Mouse (Mus musculus): Measurements from ENCODE around the gene Runx1.
A peak's percentile ranks its signal among the peaks of the same experiment; 100 is the strongest.

The Runx1 gene

DNA sequence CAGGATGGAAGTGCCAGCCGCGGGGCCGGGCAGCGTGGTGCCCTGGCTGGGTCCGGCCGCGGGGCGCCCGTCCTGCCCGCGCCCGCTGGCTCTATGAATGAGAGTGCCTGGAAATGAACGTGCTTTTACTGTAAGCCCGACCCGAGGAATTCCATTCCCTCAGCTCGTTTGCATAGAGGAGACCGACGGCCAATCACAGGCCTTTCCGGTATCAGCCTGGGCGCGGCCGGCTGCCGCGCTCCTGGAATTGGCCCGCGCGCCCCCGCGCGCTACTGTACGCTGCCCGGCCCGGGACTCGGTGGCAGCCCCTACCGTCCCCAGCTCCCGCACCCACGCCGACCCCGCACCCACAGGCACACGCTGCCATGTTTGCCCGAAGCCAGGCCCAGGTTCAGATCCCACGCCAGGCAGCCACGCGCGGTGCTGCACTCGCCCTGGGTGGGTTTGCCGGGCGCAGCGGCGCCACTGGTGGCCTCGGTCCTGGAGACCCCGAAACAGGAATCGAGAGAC lies 128.7 kb downstream of the Runx1 start:
- peak; percentile 83 to 92 for DNase-seq

DNA sequence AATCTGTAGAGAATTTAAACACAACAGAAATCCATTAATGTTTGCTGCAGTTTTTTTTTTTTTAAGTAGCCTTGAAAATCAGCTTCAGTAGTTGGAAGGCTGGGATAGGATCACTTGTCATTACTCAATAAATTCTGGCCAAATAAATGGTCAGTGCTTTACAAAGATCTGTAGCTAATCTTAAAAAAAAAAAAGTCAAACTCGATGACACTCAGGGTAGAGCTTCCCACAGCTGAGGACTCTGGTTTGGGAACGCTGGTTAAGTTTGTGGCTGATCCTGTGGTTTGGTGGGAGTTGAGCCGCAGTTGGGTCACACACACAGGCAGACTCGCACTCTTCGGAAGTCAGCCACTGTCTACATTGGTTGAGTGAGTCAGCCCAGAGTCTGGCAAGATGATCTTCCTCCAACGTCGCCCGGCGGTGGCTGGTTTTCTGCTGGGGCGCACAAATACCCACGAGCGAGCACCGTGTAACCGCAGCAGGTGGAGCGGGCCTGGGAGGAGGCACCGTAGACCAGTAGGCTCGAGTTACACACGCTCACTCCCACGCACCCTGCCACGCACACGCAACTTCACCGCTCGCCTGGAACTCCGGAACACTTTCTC lies 129.4 kb downstream of the Runx1 start:
- DNase-seq, result peak; percentile 13 to 52

DNA sequence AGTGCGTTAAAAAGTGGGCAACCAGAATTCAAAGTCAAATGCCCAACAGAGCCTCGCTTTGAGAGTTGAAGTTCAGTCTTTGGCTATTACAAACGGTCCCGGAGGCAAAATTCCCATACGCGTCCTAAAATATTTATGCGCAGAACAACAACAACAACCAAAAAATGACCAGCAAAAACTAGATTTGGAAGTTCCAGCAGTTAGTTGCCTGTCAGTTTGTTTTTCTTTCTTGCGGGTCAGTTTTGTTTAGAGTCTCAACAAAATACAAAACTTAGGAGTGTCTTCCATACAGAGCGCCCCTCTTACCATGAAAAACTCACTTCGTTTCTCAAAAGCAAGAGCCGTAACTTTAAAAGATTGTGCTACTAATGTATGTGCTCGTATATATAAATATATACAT lies 130.0 kb downstream of the Runx1 start:
- DNase-seq, result no peak

DNA sequence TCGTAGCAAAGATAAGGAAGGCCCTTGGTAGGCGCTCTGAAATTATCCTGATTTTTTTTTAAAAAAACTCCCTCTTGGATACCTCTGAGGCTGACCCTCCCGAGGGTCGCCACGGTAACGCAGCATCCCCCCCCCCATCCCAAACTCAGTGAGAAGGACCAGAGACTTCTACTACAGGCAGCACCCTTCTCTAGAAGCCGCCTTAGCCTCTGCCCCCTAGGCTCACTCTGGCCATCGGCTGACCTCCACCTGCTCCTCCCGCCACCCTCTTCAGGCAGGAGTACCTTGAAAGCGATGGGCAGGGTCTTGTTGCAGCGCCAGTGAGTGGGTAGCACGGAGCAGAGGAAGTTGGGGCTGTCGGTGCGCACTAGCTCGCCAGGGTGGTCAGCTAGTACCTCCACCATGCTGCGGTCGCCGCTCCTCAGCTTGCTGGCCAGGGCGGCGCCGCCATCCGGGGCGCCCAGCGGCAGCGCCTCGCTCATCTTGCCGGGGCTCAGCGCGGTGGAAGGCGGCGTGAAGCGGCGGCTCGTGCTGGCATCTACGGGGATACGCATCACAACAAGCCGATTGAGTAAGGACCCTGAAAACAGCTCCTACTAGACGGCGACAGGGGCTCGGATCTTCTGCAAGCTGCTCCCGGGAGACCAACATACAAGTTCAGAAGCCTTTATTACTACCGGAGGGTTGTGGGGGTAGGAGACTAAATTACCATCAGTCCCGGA lies 130.6 kb downstream of the Runx1 start:
- no peak for DNase-seq

GRCm38 (mm10) chr16:92694496-92695106 lies 131.3 kb downstream of the Runx1 start:
- no peak for DNase-seq

DNA sequence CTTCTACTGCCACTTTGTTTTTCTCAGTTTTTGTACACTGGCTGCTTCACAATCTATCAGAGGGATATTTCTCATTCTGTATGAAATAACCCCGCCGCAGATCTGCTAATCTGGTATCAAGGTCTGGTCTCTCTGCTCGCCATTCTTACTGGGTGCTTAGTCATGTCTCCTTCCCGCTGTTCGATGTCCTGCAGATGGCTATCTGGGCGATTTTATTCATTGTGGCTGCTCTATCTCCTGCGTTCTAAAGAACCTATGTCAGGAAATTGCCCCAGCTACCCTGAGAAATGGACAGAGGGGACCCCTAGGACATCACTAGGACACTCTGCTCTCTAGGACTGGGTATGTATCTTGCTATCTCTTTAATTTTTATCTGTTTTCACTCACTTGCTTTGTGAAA lies 135.2 kb downstream of the Runx1 start:
- no peak for DNase-seq

DNA sequence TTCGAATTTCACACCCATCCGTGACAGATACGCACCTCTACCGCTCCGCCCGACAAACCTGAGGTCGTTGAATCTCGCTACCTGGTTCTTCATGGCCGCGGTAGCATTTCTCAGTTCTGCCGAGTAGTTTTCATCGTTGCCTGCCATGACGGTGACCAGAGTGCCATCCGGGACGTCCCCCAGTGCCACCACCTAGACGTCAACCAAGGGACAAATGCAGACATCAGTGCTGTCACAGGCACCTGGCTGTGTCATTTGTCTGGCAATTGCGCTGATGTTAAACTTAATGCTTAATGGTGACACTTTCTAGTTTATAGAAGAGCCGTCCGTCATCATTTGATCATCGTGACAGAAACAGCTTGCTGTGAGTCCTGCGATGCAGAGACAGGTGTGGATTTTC lies 137.0 kb downstream of the Runx1 start:
- DNase-seq, result no peak

GRCm38 (mm10) chr16:92686978-92687377 lies 139.0 kb downstream of the Runx1 start:
- DNase-seq, result no peak

DNA sequence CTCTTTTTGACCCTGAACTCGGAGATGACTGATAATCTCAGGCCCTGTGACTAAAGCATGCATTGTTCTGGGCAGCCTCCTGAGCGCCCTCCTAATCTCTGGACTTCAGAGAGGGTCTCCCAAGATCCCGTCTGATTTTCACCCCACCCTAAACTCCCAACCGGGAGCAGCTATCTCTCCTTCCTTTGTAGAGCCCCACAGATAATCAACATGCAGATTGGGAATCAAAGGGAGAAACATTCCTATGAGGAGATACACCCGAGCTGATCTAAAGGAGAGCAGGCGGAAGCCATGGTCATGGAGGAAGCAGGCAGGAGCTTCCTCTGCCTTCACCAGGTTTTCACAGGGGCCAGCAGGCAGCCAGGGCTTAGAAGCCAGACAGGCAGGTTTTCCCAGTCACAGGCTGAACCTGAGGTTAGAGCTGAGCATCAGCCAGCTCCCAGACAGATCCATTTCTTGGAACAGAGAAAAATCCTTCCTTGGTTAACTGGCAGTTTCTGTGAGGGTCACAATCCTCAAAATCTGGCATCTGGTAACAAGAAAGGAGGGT lies 140.1 kb downstream of the Runx1 start:
- DNase-seq, result no peak

- no peak for DNase-seq
Measured at GRCm38 (mm10) chr16:92684423-92685211, 141.3 kb downstream of the Runx1 start.

- no peak for DNase-seq
Measured at GRCm38 (mm10) chr16:92676630-92677029, 149.3 kb downstream of the Runx1 start.

GRCm38 (mm10) chr16:92675677-92676076 lies 150.3 kb downstream of the Runx1 start:
- no peak for DNase-seq

GRCm38 (mm10) chr16:92674916-92675450 lies 151.0 kb downstream of the Runx1 start:
- no peak for DNase-seq

GRCm38 (mm10) chr16:92674121-92674816 lies 151.7 kb downstream of the Runx1 start:
- no peak for DNase-seq

- no peak for DNase-seq
Measured at GRCm38 (mm10) chr16:92668807-92669206, 157.1 kb downstream of the Runx1 start.

- no peak for DNase-seq
Measured at GRCm38 (mm10) chr16:92661757-92662156, 164.2 kb downstream of the Runx1 start.

- DNase-seq, result no peak
Measured at GRCm38 (mm10) chr16:92656750-92657149, 169.2 kb downstream of the Runx1 start.

GRCm38 (mm10) chr16:92654294-92654950 lies 171.5 kb downstream of the Runx1 start:
- no peak for DNase-seq

DNA sequence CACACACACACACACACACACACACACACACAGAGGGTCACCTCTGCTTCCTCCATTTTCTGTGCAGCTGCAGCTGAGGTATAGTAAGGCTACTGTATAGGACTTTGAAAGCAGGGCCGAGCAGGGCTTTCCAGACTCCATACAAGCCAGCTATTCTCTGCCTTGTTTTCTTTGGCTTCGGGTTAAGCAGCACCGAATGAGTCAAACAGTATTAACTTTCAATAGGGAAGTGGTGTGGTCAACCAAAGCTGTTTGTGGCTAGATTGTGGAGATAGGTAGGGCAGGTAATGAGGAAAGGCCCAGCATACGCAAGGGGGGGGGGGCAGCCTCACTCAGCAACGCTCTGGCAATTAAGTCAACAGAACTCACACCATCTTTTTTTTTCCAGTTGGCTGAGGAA lies 172.1 kb downstream of the Runx1 start:
- no peak for DNase-seq

GRCm38 (mm10) chr16:92651256-92651655 lies 174.7 kb downstream of the Runx1 start:
- DNase-seq, result no peak

DNA sequence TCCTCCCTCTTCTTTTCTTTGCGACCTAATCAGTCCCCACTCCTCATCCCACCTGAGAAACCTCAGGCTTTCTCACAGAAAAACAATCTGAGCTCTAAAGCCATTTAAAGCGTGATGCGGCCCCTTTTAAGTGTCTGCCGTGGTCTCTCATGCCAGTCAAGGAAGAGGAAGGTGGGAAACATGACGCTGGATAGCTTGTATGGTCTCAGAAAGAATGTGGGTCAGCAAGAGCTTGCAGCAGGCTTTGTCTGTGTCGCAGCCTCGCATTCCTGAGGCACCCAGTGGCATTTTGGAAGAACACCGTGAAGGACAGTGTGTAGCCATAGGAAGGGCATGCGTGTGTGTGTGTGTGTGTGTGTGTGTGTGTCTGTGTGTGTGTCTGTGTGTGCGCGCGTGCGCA lies 179.8 kb downstream of the Runx1 start:
- DNase-seq, result no peak
